Comparison of ENCODE assay signal across 15 mouse cellular contexts in genomic region chr12:111090801-111091200, GRCm38 (mm10).
"Had no signal": no experiment of that assay in that cellular context is flagged by ENCODE, and none has a peak within 500 bp of the region (broad histone marks: within the 10 kb centered on the region; RNA-seq: fewer than 3 reads in every experiment).

No protein-coding gene starts in this region.

- H3K27ac ChIP-seq: limb, embryonic 12.5 days; lung, embryonic 15.5 days; macrophage; midbrain, embryonic 15.5 days; neural tube, embryonic 13.5 days had no signal

- ATAC-seq: intestine, embryonic 16.5 days; midbrain, embryonic 15.5 days had no signal

- DNase-seq: liver; lung, postnatal 14 days; retina, postnatal 1 day; right cerebral cortex, postnatal 4 days; spleen, adult 18-20 months; thymus, adult 18-20 months; thymus, postnatal 14 days had no signal

- H3K4me2 ChIP-seq: limb, embryonic 12.5 days; lung, embryonic 15.5 days; midbrain, embryonic 11.5 days; midbrain, embryonic 15.5 days; neural tube, embryonic 13.5 days had no signal

- H3K4me3 ChIP-seq: limb, embryonic 12.5 days; lung, embryonic 15.5 days; midbrain, embryonic 15.5 days; neural tube, embryonic 13.5 days had no signal

- H3K9me3 ChIP-seq: limb, embryonic 12.5 days; lung, embryonic 15.5 days; megakaryocyte, embryonic 14.5 days; midbrain, embryonic 15.5 days; neural tube, embryonic 13.5 days had no signal

- H3K27me3 ChIP-seq: limb, embryonic 12.5 days; lung, embryonic 15.5 days; megakaryocyte, embryonic 14.5 days; midbrain, embryonic 15.5 days; neural tube, embryonic 13.5 days had no signal

- H3K36me3 ChIP-seq: midbrain, embryonic 15.5 days had no signal

- H3K4me1 ChIP-seq: lung, embryonic 15.5 days had no signal

- H3K9ac ChIP-seq: limb, embryonic 12.5 days; lung, embryonic 15.5 days; midbrain, embryonic 15.5 days; neural tube, embryonic 13.5 days had no signal
